Mouse (Mus musculus) limb, embryonic 12.5 days (tissue): ENCODE data around the gene Acoxl. TPM values are rescaled to one million over a fixed set of nuclear protein-coding genes. Genes with fewer than 3 reads are reported as not detected.

Source experiments
- ATAC-seq: fragments of 200-750 bp; cut with Nextera tagmentation; 2 replicates; pipeline ENCODE4 v1.8.0; 2017; ENCODE audit warnings: low read depth, moderate TSS enrichment; ENCODE audit not compliant: insufficient number of reproducible peaks, insufficient read depth, low FRiP score, low TSS enrichment
- H3K27ac ChIP-seq: fragments of 300-500 bp; sonication (generic); 2 replicates; pipeline ENCODE4 v1.5.1; 2016; ENCODE audit warnings: mild to moderate bottlenecking, moderate library complexity
- H3K27me3 ChIP-seq: fragments of 300-500 bp; sonication (generic); 2 replicates; pipeline ENCODE4 v1.6.1; 2016; ENCODE audit warnings: mild to moderate bottlenecking, moderate library complexity
- H3K36me3 ChIP-seq: fragments of 300-500 bp; sonication (generic); 2 replicates; pipeline ENCODE4 v1.6.1; 2016; ENCODE audit warnings: mild to moderate bottlenecking, moderate library complexity
- H3K4me1 ChIP-seq: fragments of 300-500 bp; sonication (generic); replicated peaks from 2 replicates; pipeline ENCODE4 v1.6.1; 2016
- H3K4me2 ChIP-seq: fragments of 300-500 bp; sonication (generic); 2 replicates; pipeline ENCODE4 v1.6.1; 2016; ENCODE audit warnings: mild to moderate bottlenecking, moderate library complexity
- H3K4me3 ChIP-seq: fragments of 300-500 bp; sonication (generic); replicated peaks from 2 replicates; pipeline ENCODE4 v1.5.1; 2016; ENCODE audit warnings: mild to moderate bottlenecking
- H3K9ac ChIP-seq: fragments of 300-500 bp; sonication (generic); replicated peaks from 2 replicates; pipeline ENCODE4 v1.6.1; 2016; ENCODE audit warnings: mild to moderate bottlenecking, moderate library complexity
- H3K9me3 ChIP-seq: fragments of 300-500 bp; sonication (generic); 2 replicates; pipeline ENCODE4 v1.6.1; 2016; ENCODE audit warnings: mild to moderate bottlenecking, moderate library complexity
- WGBS: fragments of 180-500 bp; shearing (Covaris S2); methylation state at CpG from one replicate; pipeline ENCODE4 v1.1.7; 2016; 5-methylcytosine and 5-hydroxymethylcytosine counted together
- polyA plus RNA-seq: library from polyadenylated mRNA; unstranded; fragments of >200 nt; fragmentation: Nextera tagmentation; extraction: Ambion mirVana; gene quantifications from 2 replicates; pipeline ENCODE4 v1.2.1, GENCODE M21; 2016

Gene Acoxl
- polyA plus RNA-seq, 1 experiment from 2014 or later, result 0.16 TPM

DNA sequence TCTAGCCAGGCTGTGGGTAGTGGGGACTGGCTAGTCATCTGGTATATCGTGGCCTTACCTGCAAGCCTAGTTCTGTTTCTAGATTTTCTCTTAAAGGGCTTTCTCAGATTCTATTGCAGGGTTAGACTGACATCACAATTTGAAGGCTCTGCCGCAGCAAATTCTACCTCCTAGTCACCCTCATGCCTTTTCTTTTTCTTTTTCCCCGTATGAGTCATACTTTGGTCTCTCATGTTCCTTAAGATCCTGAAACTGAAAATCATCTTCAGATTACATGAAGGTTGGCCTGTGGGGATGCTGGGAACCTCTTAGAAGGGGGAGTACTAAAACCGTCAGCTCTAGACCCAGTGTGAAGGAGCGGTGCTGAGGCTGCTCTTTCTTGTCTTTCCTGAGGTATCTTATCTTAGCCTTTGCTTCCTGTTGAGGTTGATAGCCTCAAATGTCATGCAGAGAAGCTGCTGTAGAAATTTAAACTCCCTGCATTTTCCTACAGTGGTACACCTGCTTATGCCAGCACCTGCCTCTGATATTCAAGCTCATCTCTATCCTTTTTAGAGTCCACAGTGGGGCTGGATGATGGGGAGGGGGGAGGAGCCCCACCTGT lies 84.5 kb downstream of the Acoxl start:
- H3K27me3 ChIP-seq, result no peaks in the 10 kb centered on the region
- no peaks in the 10 kb centered on the region for H3K9me3 ChIP-seq
- WGBS, result 83% methylated on average over 5 of the region's 5 CpGs
- H3K4me1 ChIP-seq, result peaks cover 33% of the 10 kb centered on the region
- no peak overlapping the region for H3K9ac ChIP-seq
- H3K36me3 ChIP-seq, result no peaks in the 10 kb centered on the region
- H3K4me3 ChIP-seq, result no peak overlapping the region
- H3K4me2 ChIP-seq, result no peak overlapping the region
- H3K27ac ChIP-seq, result no peak overlapping the region
- no peak for ATAC-seq

DNA sequence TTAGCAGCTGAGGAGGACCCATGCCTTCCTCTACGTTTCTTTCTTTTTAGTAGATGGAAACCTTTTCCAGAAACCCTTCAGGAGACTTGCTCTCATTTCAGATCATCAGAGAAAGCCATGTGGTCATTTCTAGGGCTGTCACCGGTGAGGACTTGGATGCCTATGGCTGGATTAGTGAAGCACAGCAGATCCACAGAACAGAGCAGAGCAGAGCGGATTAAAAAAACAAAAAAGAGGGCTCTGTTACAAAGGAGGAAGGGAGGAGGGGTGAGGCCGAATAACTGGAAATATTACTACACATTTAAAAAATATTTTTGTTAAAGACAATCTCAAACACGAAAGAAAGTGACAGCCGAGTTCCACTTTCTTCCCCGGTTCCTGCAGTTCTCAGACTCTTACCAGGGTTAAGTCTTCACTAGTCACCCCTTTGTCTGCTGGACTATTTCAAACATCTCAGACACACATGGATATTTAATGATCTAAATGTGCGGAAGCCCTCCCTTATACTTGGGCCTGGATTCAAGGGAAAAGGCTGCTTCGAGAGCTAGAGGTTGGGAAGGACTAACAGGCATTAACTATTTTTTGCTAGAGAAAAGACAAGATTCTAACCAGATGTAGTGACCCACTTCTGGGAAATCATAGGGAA lies 88.1 kb downstream of the Acoxl start:
- no peak for ATAC-seq
- Histone ChIP-seq H3K4me2 (no peak overlapping the region), H3K4me1 (peaks cover 36% of the 10 kb centered on the region), H3K27ac (peak overlapping the region; percentile 32; the same call in 1 of the 2 replicates), H3K36me3 (no peaks in the 10 kb centered on the region), H3K4me3 (no peak overlapping the region), H3K27me3 (no peaks in the 10 kb centered on the region), H3K9me3 (no peaks in the 10 kb centered on the region), H3K9ac (no peak overlapping the region)
- WGBS, result 73% methylated on average over 9 of the region's 9 CpGs

GRCm38 (mm10) chr2:127927452-127928273 lies 89.0 kb downstream of the Acoxl start:
- H3K9me3 ChIP-seq, result no peaks in the 10 kb centered on the region
- H3K9ac ChIP-seq, result 0 out of 2 replicates have a peak overlapping the region, but pooled peaks have one; percentile 5
- no peak overlapping the region for H3K4me3 ChIP-seq
- H3K36me3 ChIP-seq, result no peaks in the 10 kb centered on the region
- peak; percentile 85 for ATAC-seq
- WGBS, result 26% methylated on average over 15 of the region's 15 CpGs
- H3K27me3 ChIP-seq, result no peaks in the 10 kb centered on the region
- H3K27ac ChIP-seq, result peak overlapping the region; percentile 32
- peak overlapping the region; percentile 8; the same call in 1 of the 2 replicates for H3K4me2 ChIP-seq
- H3K4me1 ChIP-seq, result peaks cover 28% of the 10 kb centered on the region

DNA sequence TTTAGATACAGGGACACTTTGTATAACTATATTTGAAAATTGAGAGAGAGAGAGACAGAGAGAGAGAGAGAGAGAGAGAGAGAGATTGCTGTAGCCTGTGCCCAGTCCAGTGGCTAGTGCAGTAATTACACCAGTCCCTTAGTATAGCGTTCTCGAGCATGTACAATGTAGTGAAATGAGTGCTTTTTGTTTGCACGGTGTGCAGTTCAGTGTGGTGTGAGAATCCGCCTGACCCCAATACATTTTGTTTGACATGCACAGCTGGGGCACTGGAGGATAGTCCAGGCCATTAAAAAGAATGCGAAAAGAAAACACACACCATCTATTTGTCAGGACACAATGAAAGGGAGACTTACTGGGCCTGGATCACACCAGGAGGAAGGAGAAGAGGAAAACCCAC lies 89.6 kb downstream of the Acoxl start:
- H3K4me3 ChIP-seq, result no peak overlapping the region
- no peaks in the 10 kb centered on the region for H3K27me3 ChIP-seq
- no peak for ATAC-seq
- no peak overlapping the region for H3K4me2 ChIP-seq
- peaks cover 26% of the 10 kb centered on the region for H3K4me1 ChIP-seq
- no peak overlapping the region for H3K9ac ChIP-seq
- no peak overlapping the region for H3K27ac ChIP-seq
- no peaks in the 10 kb centered on the region for H3K9me3 ChIP-seq
- 46% methylated on average over 5 of the region's 5 CpGs for WGBS
- H3K36me3 ChIP-seq, result no peaks in the 10 kb centered on the region

- WGBS, result 61% methylated on average over 4 of the region's 4 CpGs
- no peak for ATAC-seq
- no peak overlapping the region for H3K9ac ChIP-seq
- H3K4me3 ChIP-seq, result no peak overlapping the region
- H3K27ac ChIP-seq, result no peak overlapping the region
- H3K27me3 ChIP-seq, result no peaks in the 10 kb centered on the region
- H3K4me1 ChIP-seq, result peaks cover 26% of the 10 kb centered on the region
- no peak overlapping the region for H3K4me2 ChIP-seq
- H3K36me3 ChIP-seq, result no peaks in the 10 kb centered on the region
- H3K9me3 ChIP-seq, result no peaks in the 10 kb centered on the region
Observed at GRCm38 (mm10) chr2:127928871-127929270, 90.2 kb downstream of the Acoxl start.

DNA sequence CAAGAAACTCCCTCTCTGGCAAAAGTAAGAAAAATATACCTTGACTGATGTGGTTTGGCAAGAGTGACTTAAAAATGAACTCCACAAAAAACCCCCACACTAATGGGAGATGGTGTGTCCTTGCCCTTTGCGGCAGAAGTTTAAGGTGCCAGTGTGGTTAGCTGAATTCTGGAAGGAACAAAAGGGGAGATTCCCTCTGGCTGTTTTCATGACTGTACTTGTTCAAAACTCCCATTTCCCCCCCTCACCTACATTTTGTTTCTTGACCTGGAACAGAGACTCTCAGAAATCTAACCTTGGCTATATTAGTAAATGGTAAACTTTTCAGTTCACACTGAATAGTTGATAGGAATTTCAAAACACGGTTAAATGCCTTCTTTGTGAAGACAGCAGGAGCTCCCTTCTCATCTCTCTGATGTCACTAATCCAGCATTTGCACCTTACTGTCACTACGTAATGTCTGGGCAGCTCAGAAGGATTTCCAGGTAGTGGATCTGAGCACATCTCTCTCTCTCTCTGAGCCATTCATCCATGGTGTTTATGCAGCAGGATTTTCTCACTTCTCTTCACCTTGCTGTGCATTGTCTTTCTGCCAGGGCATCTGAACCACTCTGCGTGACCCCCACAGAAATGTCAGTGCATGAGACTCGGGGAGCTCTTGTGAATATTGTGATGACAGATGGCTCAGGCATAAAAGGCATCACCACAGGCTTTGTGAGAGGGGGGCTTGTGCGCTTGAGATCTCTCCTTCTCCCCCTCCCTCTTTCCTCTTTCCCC lies 91.5 kb downstream of the Acoxl start:
- 61% methylated on average over 6 of the region's 6 CpGs for WGBS
- H3K9ac ChIP-seq, result no peak overlapping the region
- no peaks in the 10 kb centered on the region for H3K27me3 ChIP-seq
- H3K9me3 ChIP-seq, result no peaks in the 10 kb centered on the region
- peaks cover 26% of the 10 kb centered on the region for H3K4me1 ChIP-seq
- no peak overlapping the region for H3K27ac ChIP-seq
- ATAC-seq, result no peak
- no peak overlapping the region for H3K4me2 ChIP-seq
- no peaks in the 10 kb centered on the region for H3K36me3 ChIP-seq
- H3K4me3 ChIP-seq, result no peak overlapping the region

DNA sequence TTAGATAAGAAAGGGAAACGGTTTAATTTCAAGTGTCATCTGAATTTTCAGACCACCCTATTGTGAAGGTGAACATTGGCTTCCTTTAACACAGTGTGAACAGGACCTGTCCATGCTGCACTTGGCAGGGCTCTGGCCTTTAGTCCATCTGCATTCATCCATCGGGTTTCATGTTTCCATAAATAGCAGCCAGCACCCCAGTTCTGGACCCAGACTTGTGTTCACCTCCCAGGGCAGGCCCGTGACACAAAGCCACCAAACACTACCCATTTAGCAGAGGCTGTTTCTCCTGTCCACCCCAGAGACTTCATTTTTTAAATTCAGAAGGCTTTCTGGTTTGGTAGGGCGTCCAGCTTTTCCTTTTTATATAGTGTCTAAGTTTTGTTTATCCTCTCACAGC lies 92.9 kb downstream of the Acoxl start:
- H3K36me3 ChIP-seq, result no peaks in the 10 kb centered on the region
- ATAC-seq, result no peak
- H3K4me3 ChIP-seq, result no peak overlapping the region
- no peak overlapping the region for H3K4me2 ChIP-seq
- WGBS, result 78% methylated on average over 4 of the region's 4 CpGs
- no peaks in the 10 kb centered on the region for H3K27me3 ChIP-seq
- H3K27ac ChIP-seq, result no peak overlapping the region
- no peak overlapping the region for H3K9ac ChIP-seq
- no peaks in the 10 kb centered on the region for H3K9me3 ChIP-seq
- H3K4me1 ChIP-seq, result peaks cover 22% of the 10 kb centered on the region

DNA sequence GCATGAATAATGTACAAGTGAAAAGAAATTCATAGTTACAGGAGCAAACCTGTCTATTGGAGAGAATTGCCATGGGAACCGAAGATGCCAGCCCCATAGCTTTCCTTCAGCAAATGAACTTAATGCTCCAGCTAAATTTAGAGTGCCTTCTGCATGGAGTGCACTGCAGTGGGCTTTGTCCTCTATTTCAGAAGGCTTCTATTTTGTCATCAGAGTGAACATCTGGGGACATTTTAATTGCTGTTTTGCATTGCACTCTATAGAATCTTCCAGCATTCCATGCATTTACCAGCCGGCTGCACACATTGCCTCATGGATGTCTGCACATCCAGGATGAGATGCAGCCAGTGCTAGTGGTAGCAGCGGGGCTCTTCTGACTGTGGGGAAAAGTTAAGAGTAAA lies 94.9 kb downstream of the Acoxl start:
- no peak for ATAC-seq
- no peak overlapping the region for H3K9ac ChIP-seq
- H3K36me3 ChIP-seq, result no peaks in the 10 kb centered on the region
- no peak overlapping the region for H3K4me2 ChIP-seq
- no peaks in the 10 kb centered on the region for H3K27me3 ChIP-seq
- H3K4me3 ChIP-seq, result no peak overlapping the region
- WGBS, result 86% methylated on average over 3 of the region's 3 CpGs
- H3K27ac ChIP-seq, result no peak overlapping the region
- no peaks in the 10 kb centered on the region for H3K9me3 ChIP-seq
- H3K4me1 ChIP-seq, result peaks cover 5% of the 10 kb centered on the region

DNA sequence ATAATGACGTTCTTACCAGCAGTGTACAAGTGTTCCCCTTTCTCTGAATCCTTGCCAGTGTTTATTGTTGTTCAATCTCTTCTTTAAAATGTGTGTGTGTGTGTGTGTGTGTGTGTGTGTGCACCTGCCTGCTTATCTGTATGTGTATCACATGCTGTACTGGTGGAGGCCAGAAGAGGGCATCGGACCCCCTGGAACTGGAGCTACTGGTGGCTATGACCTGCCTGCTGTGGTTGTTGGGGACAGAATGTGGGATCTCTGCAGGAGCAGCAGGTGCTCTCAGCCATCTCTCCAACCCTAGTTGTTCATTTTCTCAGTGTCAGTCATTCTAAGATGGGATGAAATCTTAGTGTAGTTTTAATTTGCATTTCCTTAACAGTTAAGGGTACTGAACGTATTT lies 98.4 kb downstream of the Acoxl start:
- no peak for ATAC-seq
- Histone ChIP-seq H3K27ac (no peak overlapping the region), H3K36me3 (no peaks in the 10 kb centered on the region), H3K4me1 (peaks cover under 1% of the 10 kb centered on the region), H3K4me3 (no peak overlapping the region), H3K27me3 (no peaks in the 10 kb centered on the region), H3K4me2 (no peak overlapping the region), H3K9me3 (no peaks in the 10 kb centered on the region), H3K9ac (no peak overlapping the region)
- WGBS, result 89% methylated on average over 3 of the region's 3 CpGs

DNA sequence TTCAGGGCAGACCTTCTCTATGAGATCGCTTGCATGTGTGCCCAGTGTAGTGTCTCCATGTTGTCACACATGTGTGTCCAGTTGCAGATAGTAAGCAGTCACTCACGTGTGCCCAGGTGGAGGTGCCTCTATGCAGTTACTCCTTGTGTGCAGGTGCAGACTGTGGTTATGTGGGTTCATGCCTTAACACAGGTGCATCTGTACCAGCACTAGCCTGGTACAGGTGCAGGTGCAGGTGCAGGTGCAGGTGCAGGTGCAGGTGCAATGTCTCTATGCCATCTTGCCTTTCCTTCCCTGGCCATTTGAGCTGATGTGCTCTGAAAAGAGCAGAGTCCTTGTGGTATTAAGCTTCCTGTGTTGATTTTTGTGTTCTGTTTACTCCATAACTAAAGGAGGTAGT lies 100.5 kb downstream of the Acoxl start:
- H3K4me2 ChIP-seq, result no peak overlapping the region
- ATAC-seq, result no peak
- WGBS, result 88% methylated on average over 2 of the region's 2 CpGs

GRCm38 (mm10) chr2:127960579-127960978 lies 121.9 kb downstream of the Acoxl start:
- WGBS, result 53% methylated on average over 6 of the region's 6 CpGs
- ATAC-seq, result no peak
- no peak overlapping the region for H3K4me2 ChIP-seq
- H3K27me3 ChIP-seq, result no peaks in the 10 kb centered on the region
- H3K4me1 ChIP-seq, result peaks cover 4% of the 10 kb centered on the region; the same call in 1 of the 2 replicates
- no peak overlapping the region for H3K9ac ChIP-seq
- H3K36me3 ChIP-seq, result no peaks in the 10 kb centered on the region
- H3K27ac ChIP-seq, result no peak overlapping the region
- H3K4me3 ChIP-seq, result no peak overlapping the region
- H3K9me3 ChIP-seq, result no peaks in the 10 kb centered on the region

More for the DNA sequence above, 100.5 kb downstream of the Acoxl start:
- Histone ChIP-seq H3K4me3 (no peak overlapping the region), H3K27me3 (no peaks in the 10 kb centered on the region), H3K4me1 (peaks cover 3% of the 10 kb centered on the region), H3K36me3 (no peaks in the 10 kb centered on the region), H3K9me3 (no peaks in the 10 kb centered on the region), H3K9ac (no peak overlapping the region), H3K27ac (no peak overlapping the region)
